Mouse (Mus musculus) monocyte, adult 5-6 weeks (primary cell): ENCODE measurements around the gene Hist1h4a. TPM values are rescaled to one million over a fixed set of nuclear protein-coding genes. Genes with fewer than 3 reads are reported as not detected.

Experiments
- ATAC-seq: fragments of 153-309, 156-312 bp; replicated peaks from 2 replicates; pipeline ENCODE4 v1.8.0; 2017; ENCODE audit warnings: mild to moderate bottlenecking; ENCODE audit not compliant: low TSS enrichment, insufficient number of reproducible peaks, severe bottlenecking, poor library complexity, low FRiP score
- total RNA-seq: library from RNA; stranded (forward); fragments of 200-1000, 200-491, 200-594 nt; gene quantifications from 3 replicates; pipeline ENCODE4 v1.2.3, GENCODE M21; 2017

Hist1h4a gene
- total RNA-seq, 1 experiment from 2014 or later: 43.2 TPM

- no peak for ATAC-seq
Measured at GRCm38 (mm10) chr13:23760240-23760971, 624 bp downstream of the Hist1h4a start.

GRCm38 (mm10) chr13:23759916-23760239, 1.2 kb downstream of the Hist1h4a start:
- no peak for ATAC-seq

- no peak for ATAC-seq
Measured at GRCm38 (mm10) chr13:23759251-23759771, 1.7 kb downstream of the Hist1h4a start.

- no peak for ATAC-seq
Measured at GRCm38 (mm10) chr13:23757921-23758320, 3.1 kb downstream of the Hist1h4a start.

- ATAC-seq: no peak
Measured at GRCm38 (mm10) chr13:23757211-23757773, 3.7 kb downstream of the Hist1h4a start.

GRCm38 (mm10) chr13:23756790-23757189, 4.2 kb downstream of the Hist1h4a start, which contains the start of gene Hist1h4b:
TSS of gene Hist1h4b (plus strand) at chr13:23757013.
- peak; percentile 61 for ATAC-seq

- ATAC-seq: no peak
Measured at GRCm38 (mm10) chr13:23755000-23755399, 6.0 kb downstream of the Hist1h4a start.

- ATAC-seq: no peak
Measured at GRCm38 (mm10) chr13:23753314-23754078, 7.5 kb downstream of the Hist1h4a start.

GRCm38 (mm10) chr13:23752742-23753172, 8.3 kb downstream of the Hist1h4a start:
- ATAC-seq: no peak

- peak; percentile 72 for ATAC-seq
Measured at GRCm38 (mm10) chr13:23752067-23752741, 8.8 kb downstream of the Hist1h4a start, which contains the start of gene Hist1h3b. TSS of gene Hist1h3b (plus strand) at chr13:23752267.

- ATAC-seq: no peak
Measured at GRCm38 (mm10) chr13:23751478-23751956, 9.5 kb downstream of the Hist1h4a start.

GRCm38 (mm10) chr13:23750839-23751477, 10.1 kb downstream of the Hist1h4a start, which contains the start of gene Hist1h2ab:
TSS of gene Hist1h2ab (plus strand) at chr13:23751126.
- ATAC-seq: 0 out of 2 replicates have a peak, but pooled peaks have one; percentile 33

- ATAC-seq: no peak
Measured at GRCm38 (mm10) chr13:23749563-23750121, 11.4 kb downstream of the Hist1h4a start.

GRCm38 (mm10) chr13:23747892-23748288, 13.1 kb downstream of the Hist1h4a start:
- no peak for ATAC-seq

GRCm38 (mm10) chr13:23747081-23747891, 13.7 kb downstream of the Hist1h4a start:
- ATAC-seq: no peak

GRCm38 (mm10) chr13:23746201-23747080, 14.6 kb downstream of the Hist1h4a start, which contains the start of gene Hist1h2bb:
TSS of gene Hist1h2bb (plus strand) at chr13:23746734.
- ATAC-seq: peak; percentile 91
